Mouse (Mus musculus): ENCODE results near the gene Mgmt. TPM values are rescaled to one million over a fixed set of nuclear protein-coding genes. Genes with fewer than 3 reads are reported as not detected.

Mgmt gene
- polyA plus RNA-seq, 1 experiment, result 4.7 TPM

GRCm38 (mm10) chr7:137056126-137056525 is 161.7 kb downstream of the Mgmt start:
- TF ChIP-seq GATA1 (IDR thresholded peaks at IDR 0.05; ENCODE audit: low read length), result no peak

- no peak for TF ChIP-seq GATA1 (IDR thresholded peaks at IDR 0.05; ENCODE audit: low read length)
These were observed 166.1 kb downstream of the Mgmt start for GRCm38 (mm10) chr7:137060488-137060887.

GRCm38 (mm10) chr7:137061109-137061508 is 166.7 kb downstream of the Mgmt start:
- TF ChIP-seq GATA1 (IDR thresholded peaks at IDR 0.05; ENCODE audit: low read length), result no peak

GRCm38 (mm10) chr7:137064255-137064654 is 169.8 kb downstream of the Mgmt start:
- TF ChIP-seq GATA1 (IDR thresholded peaks at IDR 0.05; ENCODE audit: low read length), result no peak

GRCm38 (mm10) chr7:137065408-137065807 is 171.0 kb downstream of the Mgmt start:
- TF ChIP-seq GATA1 (IDR thresholded peaks at IDR 0.05; ENCODE audit: low read length), result no peak

GRCm38 (mm10) chr7:137066211-137066610 is 171.8 kb downstream of the Mgmt start:
- TF ChIP-seq GATA1 (IDR thresholded peaks at IDR 0.05; ENCODE audit: low read length), result no peak

- no peak for TF ChIP-seq GATA1 (IDR thresholded peaks at IDR 0.05; ENCODE audit: low read length)
These were observed 172.6 kb downstream of the Mgmt start for GRCm38 (mm10) chr7:137066997-137067396.

GRCm38 (mm10) chr7:137067758-137068157 is 173.3 kb downstream of the Mgmt start:
- no peak for TF ChIP-seq GATA1 (IDR thresholded peaks at IDR 0.05; ENCODE audit: low read length)

GRCm38 (mm10) chr7:137068796-137069195 is 174.4 kb downstream of the Mgmt start:
- TF ChIP-seq GATA1 (IDR thresholded peaks at IDR 0.05; ENCODE audit: low read length), result no peak

- TF ChIP-seq GATA1 (IDR thresholded peaks at IDR 0.05; ENCODE audit: low read length), result no peak
These were observed 175.4 kb downstream of the Mgmt start for GRCm38 (mm10) chr7:137069768-137070167.

- TF ChIP-seq GATA1 (IDR thresholded peaks at IDR 0.05; ENCODE audit: low read length), result no peak
These were observed 176.9 kb downstream of the Mgmt start for GRCm38 (mm10) chr7:137071346-137071745.

- TF ChIP-seq GATA1 (IDR thresholded peaks at IDR 0.05; ENCODE audit: low read length), result no peak
These were observed 179.5 kb downstream of the Mgmt start for GRCm38 (mm10) chr7:137073878-137074277.

GRCm38 (mm10) chr7:137074324-137074723 is 179.9 kb downstream of the Mgmt start:
- TF ChIP-seq GATA1 (IDR thresholded peaks at IDR 0.05; ENCODE audit: low read length), result no peak

- TF ChIP-seq GATA1 (IDR thresholded peaks at IDR 0.05; ENCODE audit: low read length), result no peak
These were observed 180.9 kb downstream of the Mgmt start for GRCm38 (mm10) chr7:137075301-137075700.

GRCm38 (mm10) chr7:137080171-137080570 is 185.8 kb downstream of the Mgmt start:
- no peak for TF ChIP-seq GATA1 (IDR thresholded peaks at IDR 0.05; ENCODE audit: low read length)

- TF ChIP-seq GATA1 (IDR thresholded peaks at IDR 0.05; ENCODE audit: low read length), result no peak
These were observed 187.8 kb downstream of the Mgmt start for GRCm38 (mm10) chr7:137082171-137082570.

GRCm38 (mm10) chr7:137084651-137085050 is 190.2 kb downstream of the Mgmt start:
- TF ChIP-seq GATA1 (IDR thresholded peaks at IDR 0.05; ENCODE audit: low read length), result no peak

- no peak for TF ChIP-seq GATA1 (IDR thresholded peaks at IDR 0.05; ENCODE audit: low read length)
These were observed 191.7 kb downstream of the Mgmt start for GRCm38 (mm10) chr7:137085969-137086606.
